Mouse (Mus musculus) erythroblast, adult 5-6 weeks (primary cell): Measurements from ENCODE around the gene Spata2l. TPM values are rescaled to one million over a fixed set of nuclear protein-coding genes. Genes with fewer than 3 reads are reported as not detected.
"Not testable (repeated sequence)": the region's sequence is repeated elsewhere in the genome, so short reads cannot be mapped to it uniquely, and the experiment has no call there.

Experiments used
- ATAC-seq: replicated peaks from 2 replicates; pipeline ENCODE4 v1.8.0; 2016; ENCODE audit warnings: moderate number of reproducible peaks, mild to moderate bottlenecking, moderate TSS enrichment, inconsistent platforms; ENCODE audit not compliant: poor library complexity, low FRiP score, severe bottlenecking
- total RNA-seq, 2 experiments: library from RNA; stranded (forward) in 1 of 2; stranded (reverse) in 1 of 2; fragments of 150-400 nt in 1 of 2; fragments of 200-764, 138-1000 nt in 1 of 2; gene quantifications; 2 replicates each; pipeline versions ENCODE4 v1.2.3 to v1.2.4; 2015 to 2017; ENCODE audit warnings: low replicate concordance in 2 of 2

Gene Spata2l
- total RNA-seq (2015; ENCODE audit: low replicate concordance) (2.3 TPM in 1 of 2 replicates, not detected in the other), total RNA-seq (2017; ENCODE audit: low replicate concordance) (0.56 and 2.0 TPM in 2 replicates)

GRCm38 (mm10) chr8:123235520-123236497 is at the start of gene Spata2l:
Gene Spata2l, minus strand, starts transcription at chr8:123236233.
- ATAC-seq, result peak; percentile 86

- ATAC-seq, result no peak
Measured at GRCm38 (mm10) chr8:123284493-123284892, 48.5 kb upstream of the Spata2l start.

GRCm38 (mm10) chr8:123283991-123284390 is 48.0 kb upstream of the Spata2l start:
- ATAC-seq, result no peak

GRCm38 (mm10) chr8:123282994-123283393 is 47.0 kb upstream of the Spata2l start:
- ATAC-seq, result not testable (repeated sequence)

GRCm38 (mm10) chr8:123280302-123281094 is 44.5 kb upstream of the Spata2l start:
- no peak for ATAC-seq

- no peak for ATAC-seq
Measured at GRCm38 (mm10) chr8:123279828-123280227, 43.8 kb upstream of the Spata2l start.

GRCm38 (mm10) chr8:123278445-123278844 is 42.4 kb upstream of the Spata2l start:
- no peak for ATAC-seq

GRCm38 (mm10) chr8:123275096-123275495 is 39.1 kb upstream of the Spata2l start:
- ATAC-seq, result no peak

- no peak for ATAC-seq
Measured at GRCm38 (mm10) chr8:123274447-123274846, 38.4 kb upstream of the Spata2l start.

- ATAC-seq, result no peak
Measured at GRCm38 (mm10) chr8:123271901-123272300, 35.9 kb upstream of the Spata2l start.

- ATAC-seq, result no peak
Measured at GRCm38 (mm10) chr8:123271147-123271546, 35.1 kb upstream of the Spata2l start.

GRCm38 (mm10) chr8:123267926-123268656 is 32.1 kb upstream of the Spata2l start:
- no peak for ATAC-seq

- ATAC-seq, result not testable (repeated sequence)
Measured at GRCm38 (mm10) chr8:123257593-123257992, 21.6 kb upstream of the Spata2l start.

GRCm38 (mm10) chr8:123257114-123257513 is 21.1 kb upstream of the Spata2l start:
- ATAC-seq, result no peak

GRCm38 (mm10) chr8:123255170-123255569 is 19.1 kb upstream of the Spata2l start:
- ATAC-seq, result no peak

- peak; percentile 88 for ATAC-seq
Measured at GRCm38 (mm10) chr8:123254099-123254885, 18.3 kb upstream of the Spata2l start, which contains the start of the genes Zfp276 and Vps9d1. Gene Zfp276, plus strand, starts transcription at chr8:123254195. Gene Vps9d1, minus strand, starts transcription at chr8:123254348.

- ATAC-seq, result no peak
Measured at GRCm38 (mm10) chr8:123253451-123254098, 17.5 kb upstream of the Spata2l start.

GRCm38 (mm10) chr8:123252925-123253324 is 16.9 kb upstream of the Spata2l start:
- ATAC-seq, result no peak
